Mouse (Mus musculus) CH12.LX (cell line): ENCODE results near the gene Rbms1. TPM values are rescaled to one million over a fixed set of nuclear protein-coding genes. Genes with fewer than 3 reads are reported as not detected.

Experiments
- DNase-seq: peaks from one replicate; pipeline ENCODE4 v3.0.0-alpha.2; 2013; ENCODE audit errors: extremely low read depth
- H3K27ac ChIP-seq: 2 replicates; pipeline ENCODE4 v1.5.1; 2012; ENCODE audit warnings: low read depth, mild to moderate bottlenecking, control low read depth, moderate library complexity; ENCODE audit not compliant: insufficient read depth
- H3K27me3 ChIP-seq: replicated peaks from 2 replicates; pipeline ENCODE3; 2012; ENCODE audit warnings: inconsistent platforms
- H3K36me3 ChIP-seq, 2 experiments: replicated peaks in 1 of 2; 2 replicates each; pipeline versions ENCODE3 to v1.6.1; 2012; ENCODE audit warnings: inconsistent platforms in 1 of 2, low read length in 1 of 2, mild to moderate bottlenecking in 1 of 2, mixed read lengths in 1 of 2, moderate library complexity in 1 of 2; ENCODE audit not compliant: control insufficient read depth in 1 of 2, insufficient read depth in 1 of 2
- H3K4me1 ChIP-seq, 2 experiments: 2 replicates each; pipeline ENCODE4 v1.6.1; 2012; ENCODE audit warnings: inconsistent platforms in 1 of 2, moderate library complexity in 1 of 2; ENCODE audit not compliant: insufficient read depth in 2 of 2, control insufficient read depth in 1 of 2
- H3K4me2 ChIP-seq: 2 replicates; pipeline ENCODE4 v1.6.1; 2012; ENCODE audit warnings: low read depth, mild to moderate bottlenecking, control low read depth; ENCODE audit not compliant: poor library complexity, insufficient read depth, severe bottlenecking
- H3K4me3 ChIP-seq, 3 experiments: fragments of 150-350 bp in 1 of 3; sonication (generic) in 1 of 3; replicated peaks in 1 of 3; 2 replicates each; pipeline versions ENCODE3 to v1.5.1; 2011 to 2012; ENCODE audit warnings: low read depth in 2 of 3, low read length in 2 of 3, mild to moderate bottlenecking in 2 of 3, moderate library complexity in 2 of 3, control low read depth in 1 of 3, improper control_type of control experiment in 1 of 3, inconsistent platforms in 1 of 3, mixed read lengths in 1 of 3; ENCODE audit not compliant: poor library complexity in 1 of 3
- H3K79me2 ChIP-seq: replicated peaks from 2 replicates; pipeline ENCODE4 v1.6.1; 2012; ENCODE audit warnings: mild to moderate bottlenecking, moderate library complexity; ENCODE audit not compliant: control insufficient read depth, poor library complexity, insufficient read depth, severe bottlenecking; ENCODE audit errors: extremely low read depth
- H3K9ac ChIP-seq: 2 replicates; pipeline ENCODE4 v1.6.1; 2012; ENCODE audit warnings: low read depth, mild to moderate bottlenecking, control low read depth, moderate library complexity; ENCODE audit not compliant: insufficient read depth
- H3K9me3 ChIP-seq: replicated peaks from 2 replicates; pipeline ENCODE3; 2012; ENCODE audit warnings: low read length, inconsistent platforms, mixed read lengths
- BHLHE40 ChIP-seq: IDR thresholded peaks from 2 replicates; pipeline ENCODE4 v1.6.1; 2011; ENCODE audit warnings: mild to moderate bottlenecking, low read depth, low read length, improper control_type of control experiment
- CHD1 ChIP-seq: IDR thresholded peaks from 2 replicates; pipeline ENCODE4 v1.6.1; 2012; ENCODE audit warnings: low read depth, low read length, improper control_type of control experiment, inconsistent platforms
- ELF1 ChIP-seq: IDR thresholded peaks from 2 replicates; pipeline ENCODE4 v1.6.1; 2014; ENCODE audit warnings: low read depth, mild to moderate bottlenecking, inconsistent platforms, low read length, improper control_type of control experiment
- ETS1 ChIP-seq: conservative IDR thresholded peaks from 2 replicates; pipeline ENCODE4 v1.6.1; 2012; ENCODE audit warnings: low read depth, mild to moderate bottlenecking, inconsistent platforms, low read length, improper control_type of control experiment, moderate library complexity
- JUN ChIP-seq: IDR thresholded peaks from 2 replicates; pipeline ENCODE4 v1.6.1; 2011; ENCODE audit warnings: low read depth, mild to moderate bottlenecking, low read length, improper control_type of control experiment, moderate library complexity; ENCODE audit not compliant: insufficient read depth
- JUND ChIP-seq: conservative IDR thresholded peaks from 2 replicates; pipeline ENCODE4 v1.6.1; 2011; ENCODE audit warnings: low read depth, low read length, improper control_type of control experiment
- MAFK ChIP-seq: IDR thresholded peaks from 2 replicates; pipeline ENCODE4 v1.6.1; 2011; ENCODE audit warnings: low read length, improper control_type of control experiment; ENCODE audit not compliant: insufficient replicate concordance
- MEF2A ChIP-seq: IDR thresholded peaks from 2 replicates; pipeline ENCODE4 v1.6.1; 2014; ENCODE audit warnings: low read depth, mild to moderate bottlenecking, inconsistent platforms, low read length, improper control_type of control experiment, borderline replicate concordance
- MXI1 ChIP-seq: IDR thresholded peaks from 2 replicates; pipeline ENCODE4 v1.6.1; 2011; ENCODE audit warnings: mild to moderate bottlenecking, low read depth, low read length, improper control_type of control experiment
- MYC ChIP-seq: IDR thresholded peaks from 2 replicates; pipeline ENCODE4 v1.6.1; 2011; ENCODE audit warnings: low read depth, mild to moderate bottlenecking, improper control_type of control experiment, low read length
- NRF1 ChIP-seq: IDR thresholded peaks from 2 replicates; pipeline ENCODE4 v1.6.1; 2014; ENCODE audit warnings: low read depth, mild to moderate bottlenecking, inconsistent platforms, low read length, improper control_type of control experiment, moderate library complexity
- POLR2AphosphoS2 ChIP-seq: IDR thresholded peaks from 2 replicates; pipeline ENCODE4 v1.6.1; 2011; ENCODE audit warnings: low read depth, low read length, improper control_type of control experiment
- USF2 ChIP-seq: conservative IDR thresholded peaks from 2 replicates; pipeline ENCODE4 v1.6.1; 2011; ENCODE audit warnings: low read depth, low read length, improper control_type of control experiment
- ZKSCAN1 ChIP-seq: IDR thresholded peaks from 2 replicates; pipeline ENCODE4 v1.6.1; 2012; ENCODE audit warnings: low read depth, inconsistent platforms, low read length, improper control_type of control experiment, borderline replicate concordance
- ZMIZ1 ChIP-seq: IDR thresholded peaks from 2 replicates; pipeline ENCODE4 v1.6.1; 2012; ENCODE audit warnings: low read depth, mild to moderate bottlenecking, inconsistent platforms, low read length, improper control_type of control experiment
- dilution Hi-C: fragments of 300-500 bp; cut with MboI; formaldehyde crosslinking; loops from 2 replicates; pipeline ENCODE4 v1.14.3; 2020; ENCODE audit warnings: low sequenced_read_pairs; ENCODE audit not compliant: extremely low pct_unique_long_range_greater_than_20kb, extremely low pct_ligation_motif_present
- in situ Hi-C: fragments of 300-500 bp; cut with MboI; formaldehyde crosslinking; loops from 3 replicates; pipeline ENCODE4 v1.14.3; 2019; ENCODE audit warnings: low sequenced_read_pairs, low pct_ligation_motif_present, low pct_unique_long_range_greater_than_20kb, mixed read lengths
- polyA plus RNA-seq: library from polyadenylated mRNA; unstranded; fragments of >175 nt; gene quantifications from 2 replicates; pipeline ENCODE4 v1.2.1, GENCODE M21; 2012; ENCODE audit warnings: low read depth; ENCODE audit not compliant: insufficient read length
- total RNA-seq, 2 experiments: library from RNA; depleted of rRNA; stranded (reverse); fragments of 300-350 nt in 1 of 2; fragments of >200 nt in 1 of 2; gene quantifications; 2 replicates each; pipeline ENCODE4 v1.2.3; 2012 to 2014

Gene Rbms1
- total and polyA plus RNA-seq, 3 experiments = 10.6 to 33.9 (median 12.6) TPM

DNA sequence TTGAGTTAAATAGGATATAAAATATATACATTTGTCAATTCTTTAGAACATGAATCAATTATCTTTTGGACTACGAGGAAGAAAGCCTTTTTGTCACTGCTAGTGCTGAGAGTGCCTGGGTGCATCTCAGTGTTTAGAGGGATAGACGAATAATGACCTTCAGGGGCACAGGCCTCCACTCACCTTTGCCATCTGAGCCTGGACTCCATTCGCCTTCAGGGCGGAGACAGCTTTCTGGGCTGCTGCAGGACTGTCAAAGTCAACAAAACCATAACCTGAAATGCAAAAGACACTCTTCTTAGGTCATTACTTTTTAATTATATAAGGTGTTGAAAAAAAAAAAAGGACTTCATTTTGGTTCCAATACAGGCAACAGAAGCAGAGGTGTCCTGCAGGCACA is 170.5 kb downstream of the Rbms1 start:
- H3K4me1 ChIP-seq = no peaks in the 10 kb centered on the region
- no peak overlapping the region for H3K27ac ChIP-seq
- H3K36me3 ChIP-seq = peaks cover 0 to 55% of the 10 kb centered on the region in 2 experiments
- H3K9me3 ChIP-seq = no peaks in the 10 kb centered on the region
- no peak for DNase-seq
- no peak overlapping the region for H3K4me2 ChIP-seq
- no peaks in the 10 kb centered on the region for H3K27me3 ChIP-seq
- no peak for TF ChIP-seq MYC
- TF ChIP-seq USF2 = no peak
- no peak for TF ChIP-seq MXI1
- TF ChIP-seq JUND = no peak
- H3K9ac ChIP-seq = no peak overlapping the region
- H3K4me3 ChIP-seq = no peak overlapping the region
- in situ Hi-C loops = no loop called here
- no peaks in the 10 kb centered on the region for H3K79me2 ChIP-seq
- dilution Hi-C loops = no loop called here

DNA sequence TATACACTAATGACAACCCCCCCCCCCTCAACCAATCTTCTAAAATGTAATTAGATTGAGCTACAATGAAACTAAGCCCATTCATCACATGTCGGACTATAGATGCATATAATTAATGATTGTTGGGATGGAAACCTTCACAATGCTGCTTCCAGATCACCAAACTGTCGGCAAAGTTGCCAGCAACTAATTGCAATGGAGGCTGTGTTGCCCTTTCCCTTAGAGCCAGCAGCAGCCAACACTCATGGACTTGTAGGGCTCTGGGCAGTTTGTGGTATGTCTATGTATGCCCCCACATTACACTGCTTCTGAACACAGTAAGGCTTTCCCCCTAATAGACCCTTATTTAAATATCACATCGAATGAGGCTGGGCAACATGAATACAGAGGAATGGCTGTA is 173.9 kb downstream of the Rbms1 start:
- in situ Hi-C loops = no loop called here
- Histone ChIP-seq H3K27me3 (no peaks in the 10 kb centered on the region), H3K79me2 (no peaks in the 10 kb centered on the region), H3K4me3 (no peak overlapping the region), H3K36me3 (peaks cover 0 to 44% of the 10 kb centered on the region in 2 experiments), H3K4me2 (no peak overlapping the region), H3K4me1 (no peaks in the 10 kb centered on the region), H3K9ac (no peak overlapping the region), H3K9me3 (no peaks in the 10 kb centered on the region), H3K27ac (no peak overlapping the region)
- dilution Hi-C loops = no loop called here
- TF ChIP-seq MEF2A = no peak
- TF ChIP-seq POLR2AphosphoS2 = no peak
- TF ChIP-seq MYC = no peak
- no peak for TF ChIP-seq NRF1
- no peak for TF ChIP-seq BHLHE40
- TF ChIP-seq CHD1 = no peak
- no peak for TF ChIP-seq MAFK
- TF ChIP-seq USF2 = no peak
- TF ChIP-seq JUND = no peak
- TF ChIP-seq ELF1 = no peak
- no peak for TF ChIP-seq ZMIZ1
- TF ChIP-seq ZKSCAN1 = no peak
- no peak for TF ChIP-seq ETS1
- no peak for TF ChIP-seq MXI1
- no peak for TF ChIP-seq JUN
- DNase-seq = no peak
